Mouse (Mus musculus) granulocyte monocyte progenitor cell, adult 5-6 weeks (primary cell): Measurements from ENCODE around the gene Eloa. TPM values are rescaled to one million over a fixed set of nuclear protein-coding genes. Genes with fewer than 3 reads are reported as not detected.
A peak's percentile ranks its signal among the peaks of the same experiment; 100 is the strongest.

Experiments
- ATAC-seq: replicated peaks from 2 replicates; pipeline ENCODE4 v1.8.0; 2016; ENCODE audit warnings: mild to moderate bottlenecking, moderate TSS enrichment, inconsistent platforms; ENCODE audit not compliant: poor library complexity, severe bottlenecking
- total RNA-seq, 2 experiments: library from RNA; stranded (forward) in 1 of 2; stranded (reverse) in 1 of 2; fragments of 200-712, 200-1000 nt in 1 of 2; fragments of >200 nt in 1 of 2; fragmentation: Nextera tagmentation in 1 of 2; gene quantifications; 2 replicates each; pipeline ENCODE4 v1.2.3; 2014 to 2017

The Eloa gene
- total RNA-seq, 2 experiments from 2014 or later: 52.3 to 62.1 TPM

DNA sequence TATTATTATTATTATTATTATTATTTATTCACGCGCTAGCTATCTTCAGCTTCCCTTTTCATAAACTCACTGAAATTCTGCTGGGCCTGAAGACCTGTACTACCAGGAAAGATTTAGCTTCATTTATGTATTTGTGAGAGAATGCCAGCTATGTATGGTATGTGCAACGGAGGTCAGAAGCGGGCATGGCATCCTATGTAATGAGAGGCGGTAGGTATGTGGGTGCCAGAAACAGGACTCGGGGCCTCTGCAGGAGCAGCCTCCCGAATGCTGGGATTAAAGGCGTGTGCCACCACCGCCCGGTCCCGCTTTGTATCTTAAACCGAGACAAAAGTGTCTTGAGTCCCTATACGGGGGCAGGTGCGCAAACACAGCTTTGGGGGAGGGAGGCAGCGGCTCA lies 58.6 kb downstream of the Eloa start:
- ATAC-seq: no peak; the same call in 1 of the 2 replicates

DNA sequence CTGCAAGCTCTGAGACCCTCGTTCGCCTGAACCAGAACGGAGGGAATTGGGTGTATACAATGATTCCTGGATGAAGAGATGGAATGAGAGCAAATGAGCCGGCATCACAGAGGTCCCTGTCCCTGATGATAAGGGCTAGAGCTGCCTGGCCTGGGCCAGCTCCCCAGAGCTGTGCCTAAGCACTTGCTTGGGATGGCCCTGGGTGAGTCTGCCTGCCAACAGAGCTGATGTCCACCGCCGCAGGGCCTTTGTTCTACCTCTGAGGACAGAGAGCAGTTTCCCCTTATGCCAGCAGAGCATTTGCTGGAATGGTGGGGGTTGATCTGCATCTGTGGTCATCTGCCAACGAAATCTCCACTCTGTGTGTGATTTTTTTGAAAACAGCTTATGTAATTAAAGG lies 59.4 kb downstream of the Eloa start:
- ATAC-seq: no peak

DNA sequence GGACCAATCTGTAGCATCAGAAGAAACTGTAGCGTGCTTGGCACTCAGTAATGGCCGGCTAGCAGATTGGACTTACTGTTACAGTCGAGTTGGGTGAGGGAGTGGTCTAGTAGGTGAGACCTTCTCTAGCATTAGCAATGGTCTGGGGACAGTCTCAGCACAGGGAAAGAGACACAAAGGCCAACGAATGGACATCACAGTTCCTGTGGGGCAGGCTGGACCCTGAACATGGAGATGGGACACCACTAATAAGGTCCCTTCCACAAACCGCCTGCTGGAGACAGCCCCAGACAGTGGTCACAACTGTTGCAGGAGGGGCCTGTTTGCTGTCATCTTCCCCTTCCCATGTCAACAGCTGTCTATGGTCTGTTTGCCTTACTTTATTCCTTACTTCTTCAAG lies 59.9 kb downstream of the Eloa start:
- ATAC-seq: no peak

DNA sequence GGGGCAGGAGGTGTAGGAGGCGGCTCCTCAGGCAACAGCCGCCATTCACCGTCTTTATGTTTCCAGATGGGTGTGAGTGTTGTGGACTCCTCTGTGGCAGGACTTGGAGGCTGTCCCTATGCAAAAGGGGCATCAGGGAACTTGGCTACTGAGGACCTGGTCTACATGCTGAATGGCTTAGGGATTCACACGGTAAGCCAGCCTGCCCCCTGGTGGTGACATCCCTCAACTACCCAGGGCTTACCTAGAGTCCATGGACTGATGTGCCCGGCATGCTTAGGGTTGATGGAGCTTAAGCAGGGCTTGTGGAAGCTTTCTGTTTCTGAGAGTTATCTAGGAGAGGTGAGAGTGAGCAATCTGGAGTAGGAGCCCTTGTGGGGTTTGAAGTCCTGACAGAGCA lies 60.8 kb downstream of the Eloa start:
- ATAC-seq: peak; percentile 54

DNA sequence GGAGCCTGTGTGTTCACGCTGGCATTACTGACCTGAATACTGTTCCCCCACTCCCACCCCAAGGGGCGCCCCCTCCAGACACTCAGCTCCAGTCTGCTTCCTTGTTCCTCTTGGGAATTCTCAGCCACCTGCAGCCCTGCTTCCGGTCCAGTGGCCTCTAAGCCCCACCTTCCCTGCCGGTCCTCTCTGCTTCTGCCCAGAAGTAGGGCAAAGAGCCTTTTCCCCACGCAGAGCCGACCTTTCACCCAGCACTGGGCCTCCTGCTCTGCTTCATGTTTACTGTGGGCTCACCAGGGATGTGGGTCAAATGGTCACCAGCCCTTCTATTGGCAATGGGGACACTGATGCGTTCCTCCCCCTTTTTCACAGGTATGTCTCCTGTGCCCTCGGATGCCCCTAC lies 63.2 kb downstream of the Eloa start:
- no peak for ATAC-seq

DNA sequence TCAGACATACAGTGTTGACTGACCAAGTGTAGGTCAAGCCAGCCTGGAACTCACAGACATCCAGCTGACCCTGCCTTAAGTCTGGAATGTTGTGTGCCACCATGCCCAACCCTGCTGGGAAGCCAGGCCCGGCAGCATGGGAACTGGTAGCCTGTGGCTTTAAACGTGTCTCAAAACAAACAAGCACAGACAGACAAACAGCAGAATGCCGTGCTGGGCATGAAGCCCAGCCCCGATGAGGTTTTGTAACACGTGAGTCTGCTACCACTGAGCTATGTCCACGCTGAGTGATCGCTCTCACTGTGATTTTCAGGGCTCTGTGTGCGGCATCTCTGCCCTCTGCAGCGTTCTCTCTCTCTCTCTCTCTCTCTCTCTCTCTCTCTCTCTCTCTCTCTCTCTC lies 65.7 kb downstream of the Eloa start:
- no peak for ATAC-seq

DNA sequence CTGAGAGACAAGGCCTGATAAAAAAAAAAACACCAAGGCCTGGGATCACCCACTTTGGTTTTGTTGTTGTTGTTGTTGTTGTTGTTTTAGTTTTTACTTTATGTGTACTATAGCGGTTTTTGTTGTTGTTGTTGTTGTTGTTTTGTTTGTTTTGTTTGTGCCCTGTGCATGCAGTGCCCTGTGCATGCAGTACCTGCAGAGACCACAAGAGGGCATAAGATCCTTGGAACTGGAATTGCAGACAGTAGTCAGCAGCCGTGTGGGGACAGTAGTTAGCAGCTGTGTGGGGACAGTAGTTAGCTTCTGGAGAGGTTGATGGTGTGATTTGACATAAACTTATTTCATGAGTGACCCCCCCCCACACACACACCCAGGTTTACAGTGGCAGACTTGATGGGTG lies 67.3 kb downstream of the Eloa start:
- peak; percentile 56 for ATAC-seq

Other genes starting within 250 kb of the Eloa start
- gene Srsf10, start 166.0 kb downstream of the Eloa start, total RNA-seq (2014; fragmentation: Nextera tagmentation): 140 TPM in 2 replicates
- gene Srsf10, start 166.0 kb downstream of the Eloa start, total RNA-seq (2017): 191 and 201 TPM in 2 replicates
- 65.4 and 67.9 TPM in 2 replicates for gene Pnrc2, start 147.9 kb downstream of the Eloa start, total RNA-seq (2014; fragmentation: Nextera tagmentation)
- gene Pnrc2, start 147.9 kb downstream of the Eloa start, total RNA-seq (2017): 159 and 192 TPM in 2 replicates
- 4.5 and 6.0 TPM in 2 replicates for gene Cnr2, start 126.4 kb downstream of the Eloa start, total RNA-seq (2014; fragmentation: Nextera tagmentation)
- gene Cnr2, start 126.4 kb downstream of the Eloa start, total RNA-seq (2017): 4.0 and 5.1 TPM in 2 replicates
- gene Fuca1, start 101.0 kb downstream of the Eloa start, total RNA-seq (2014; fragmentation: Nextera tagmentation): 62.1 and 116 TPM in 2 replicates
- gene Fuca1, start 101.0 kb downstream of the Eloa start, total RNA-seq (2017): 68.2 and 68.6 TPM in 2 replicates
- gene Hmgcl, start 75.3 kb downstream of the Eloa start, total RNA-seq (2014; fragmentation: Nextera tagmentation): 51.5 and 61.2 TPM in 2 replicates
- 36.6 and 40.8 TPM in 2 replicates for gene Hmgcl, start 75.3 kb downstream of the Eloa start, total RNA-seq (2017)
- 6.3 and 11.1 TPM in 2 replicates for gene Gale, start 58.0 kb downstream of the Eloa start, total RNA-seq (2014; fragmentation: Nextera tagmentation)
- 5.0 and 5.3 TPM in 2 replicates for gene Gale, start 58.0 kb downstream of the Eloa start, total RNA-seq (2017)
- gene Lypla2, start 49.1 kb downstream of the Eloa start, total RNA-seq (2014; fragmentation: Nextera tagmentation): 28.6 and 60.0 TPM in 2 replicates
- 19.4 and 20.4 TPM in 2 replicates for gene Lypla2, start 49.1 kb downstream of the Eloa start, total RNA-seq (2017)
- gene Pithd1, start 34.5 kb downstream of the Eloa start, total RNA-seq (2014; fragmentation: Nextera tagmentation): 21.2 and 24.7 TPM in 2 replicates
- gene Pithd1, start 34.5 kb downstream of the Eloa start, total RNA-seq (2017): 29.1 and 38.0 TPM in 2 replicates
- gene Rpl11, start 31.7 kb upstream of the Eloa start, total RNA-seq (2014; fragmentation: Nextera tagmentation): 1,756 and 1,826 TPM in 2 replicates
- gene Rpl11, start 31.7 kb upstream of the Eloa start, total RNA-seq (2017): 806 and 1,025 TPM in 2 replicates
- gene Id3, start 121.7 kb upstream of the Eloa start, total RNA-seq (2014; fragmentation: Nextera tagmentation): not detected in 2 replicates
- not detected in 2 replicates for gene Id3, start 121.7 kb upstream of the Eloa start, total RNA-seq (2017)
- gene E2f2, start 150.6 kb upstream of the Eloa start, total RNA-seq (2014; fragmentation: Nextera tagmentation): 2.9 and 9.4 TPM in 2 replicates
- gene E2f2, start 150.6 kb upstream of the Eloa start, total RNA-seq (2017): 3.7 and 4.3 TPM in 2 replicates
- gene Asap3, start 184.6 kb upstream of the Eloa start, total RNA-seq (2014; fragmentation: Nextera tagmentation): not detected in 2 replicates
- not detected in 2 replicates for gene Asap3, start 184.6 kb upstream of the Eloa start, total RNA-seq (2017)
- not detected in 2 replicates for gene Tcea3, start 226.0 kb upstream of the Eloa start, total RNA-seq (2014; fragmentation: Nextera tagmentation)
- not detected in 2 replicates for gene Tcea3, start 226.0 kb upstream of the Eloa start, total RNA-seq (2017)